Mouse (Mus musculus): Measurements from ENCODE around the gene Gm10217. TPM values are rescaled to one million over a fixed set of nuclear protein-coding genes. Genes with fewer than 3 reads are reported as not detected.

Gm10217 gene
- not detected in 3 replicates for total RNA-seq (2017)

- no peak for ATAC-seq (replicated peaks; ENCODE audit: insufficient number of reproducible peaks, low FRiP score, low TSS enrichment, poor library complexity, severe bottlenecking)
These were observed at the start of gene Gm10217 for GRCm38 (mm10) chr8:9863951-9864350. Gene Gm10217 (plus strand): TSS chr8:9864251.

- ATAC-seq (replicated peaks; ENCODE audit: insufficient number of reproducible peaks, low FRiP score, low TSS enrichment, poor library complexity, severe bottlenecking), result no peak
These were observed 39.3 kb upstream of the Gm10217 start for GRCm38 (mm10) chr8:9824770-9825169.

- ATAC-seq (replicated peaks; ENCODE audit: insufficient number of reproducible peaks, low FRiP score, low TSS enrichment, poor library complexity, severe bottlenecking), result no peak
These were observed 23.8 kb upstream of the Gm10217 start for GRCm38 (mm10) chr8:9840257-9840656.

GRCm38 (mm10) chr8:9859286-9859685 is 4.8 kb upstream of the Gm10217 start:
- no peak for ATAC-seq (replicated peaks; ENCODE audit: insufficient number of reproducible peaks, low FRiP score, low TSS enrichment, poor library complexity, severe bottlenecking)

- ATAC-seq (replicated peaks; ENCODE audit: insufficient number of reproducible peaks, low FRiP score, low TSS enrichment, poor library complexity, severe bottlenecking), result no peak
These were observed 3.4 kb upstream of the Gm10217 start for GRCm38 (mm10) chr8:9860539-9861203.

- no peak for ATAC-seq (replicated peaks; ENCODE audit: insufficient number of reproducible peaks, low FRiP score, low TSS enrichment, poor library complexity, severe bottlenecking)
These were observed 1.1 kb downstream of the Gm10217 start for GRCm38 (mm10) chr8:9865150-9865549.

- no peak for ATAC-seq (replicated peaks; ENCODE audit: insufficient number of reproducible peaks, low FRiP score, low TSS enrichment, poor library complexity, severe bottlenecking)
These were observed 4.0 kb downstream of the Gm10217 start for GRCm38 (mm10) chr8:9868094-9868493.

- no peak for ATAC-seq (replicated peaks; ENCODE audit: insufficient number of reproducible peaks, low FRiP score, low TSS enrichment, poor library complexity, severe bottlenecking)
These were observed 12.2 kb downstream of the Gm10217 start for GRCm38 (mm10) chr8:9876241-9876640.

- ATAC-seq (replicated peaks; ENCODE audit: insufficient number of reproducible peaks, low FRiP score, low TSS enrichment, poor library complexity, severe bottlenecking), result no peak
These were observed 15.9 kb downstream of the Gm10217 start for GRCm38 (mm10) chr8:9879921-9880320.

- ATAC-seq (replicated peaks; ENCODE audit: insufficient number of reproducible peaks, low FRiP score, low TSS enrichment, poor library complexity, severe bottlenecking), result no peak
These were observed 22.7 kb downstream of the Gm10217 start for GRCm38 (mm10) chr8:9886714-9887113.

- no peak for ATAC-seq (replicated peaks; ENCODE audit: insufficient number of reproducible peaks, low FRiP score, low TSS enrichment, poor library complexity, severe bottlenecking)
These were observed 35.1 kb downstream of the Gm10217 start for GRCm38 (mm10) chr8:9899199-9899598.

- no peak for ATAC-seq (replicated peaks; ENCODE audit: insufficient number of reproducible peaks, low FRiP score, low TSS enrichment, poor library complexity, severe bottlenecking)
These were observed 35.6 kb downstream of the Gm10217 start for GRCm38 (mm10) chr8:9899673-9900072.

Other genes with a start within 250 kb of the Gm10217 start
- gene Fam155a, start 93.1 kb upstream of the Gm10217 start, total RNA-seq (2017), result not detected in 3 replicates
- 0.85 to 2.3 TPM (median 1.2 TPM) in 3 replicates for gene Lig4, start 113.4 kb downstream of the Gm10217 start, total RNA-seq (2017)
- gene Abhd13, start 113.5 kb downstream of the Gm10217 start, total RNA-seq (2017), result 25.0 to 26.3 TPM (median 25.6 TPM) in 3 replicates
- 6.1 to 13.5 TPM (median 13.0 TPM) in 3 replicates for gene Tnfsf13b, start 142.2 kb downstream of the Gm10217 start, total RNA-seq (2017)

Measured in monocyte, adult 5-6 weeks (primary cell).